Mouse (Mus musculus) embryonic fibroblast, embryonic 13.5 days (primary cell): ENCODE data around the gene Tcf20. TPM values are rescaled to one million over a fixed set of nuclear protein-coding genes. Genes with fewer than 3 reads are reported as not detected.

Experiments used
- H3K27ac ChIP-seq: 2 replicates; pipeline ENCODE4 v1.5.1; 2012; ENCODE audit warnings: low read length, control low read depth, inconsistent platforms; ENCODE audit not compliant: insufficient read depth
- H3K4me1 ChIP-seq: 2 replicates; pipeline ENCODE4 v1.6.1; 2011; ENCODE audit warnings: low read length; ENCODE audit not compliant: control insufficient read depth, insufficient read depth
- H3K4me3 ChIP-seq: 2 replicates; pipeline ENCODE4 v1.5.1; 2011; ENCODE audit warnings: mild to moderate bottlenecking, control low read depth, low read length; ENCODE audit not compliant: insufficient read depth
- CTCF ChIP-seq: IDR thresholded peaks from 2 replicates; pipeline ENCODE4 v1.5.1; 2011; ENCODE audit warnings: mild to moderate bottlenecking, control low read depth, low read length, moderate library complexity, borderline replicate concordance; ENCODE audit not compliant: insufficient read depth
- POLR2A ChIP-seq: IDR thresholded peaks from 2 replicates; pipeline ENCODE4 v1.6.1; 2011; ENCODE audit warnings: low read depth, mild to moderate bottlenecking, control low read depth, low read length, moderate library complexity
- polyA plus RNA-seq: library from polyadenylated mRNA; stranded (reverse); fragments of >200 nt; gene quantifications from 2 replicates; pipeline ENCODE4 v1.2.4, GENCODE M21; 2011; ENCODE audit warnings: low read depth; ENCODE audit not compliant: missing spikeins, insufficient read length

Gene Tcf20
- polyA plus RNA-seq, 1 experiment, result 56.9 TPM

GRCm38 (mm10) chr15:82905431-82906395 lies 82.0 kb downstream of the Tcf20 start:
- TF ChIP-seq CTCF, result no peak
- TF ChIP-seq POLR2A, result no peak
- no peak overlapping the region for H3K27ac ChIP-seq
- peaks cover 13% of the 10 kb centered on the region for H3K4me1 ChIP-seq
- no peak overlapping the region for H3K4me3 ChIP-seq

- peaks cover 18% of the 10 kb centered on the region for H3K4me1 ChIP-seq
- no peak overlapping the region for H3K27ac ChIP-seq
- TF ChIP-seq POLR2A (no peak), CTCF (no peak)
- no peak overlapping the region for H3K4me3 ChIP-seq
Observed at GRCm38 (mm10) chr15:82904526-82904925, 83.1 kb downstream of the Tcf20 start.

GRCm38 (mm10) chr15:82902521-82902920 lies 85.2 kb downstream of the Tcf20 start:
- Histone ChIP-seq H3K4me1 (peaks cover 18% of the 10 kb centered on the region), H3K4me3 (no peak overlapping the region), H3K27ac (no peak overlapping the region)
- TF ChIP-seq POLR2A (no peak), CTCF (no peak)

GRCm38 (mm10) chr15:82901306-82901705 lies 86.4 kb downstream of the Tcf20 start:
- peak overlapping the region; percentile 57 for H3K27ac ChIP-seq
- H3K4me3 ChIP-seq, result no peak overlapping the region
- H3K4me1 ChIP-seq, result peaks cover 18% of the 10 kb centered on the region
- TF ChIP-seq POLR2A (no peak), CTCF (no peak)

GRCm38 (mm10) chr15:82900331-82900730 lies 87.3 kb downstream of the Tcf20 start:
- Histone ChIP-seq H3K27ac (no peak overlapping the region), H3K4me1 (peaks cover 21% of the 10 kb centered on the region), H3K4me3 (no peak overlapping the region)
- no peak for TF ChIP-seq POLR2A
- TF ChIP-seq CTCF, result no peak

- H3K27ac ChIP-seq, result peak overlapping the region; percentile 59; the same call in 1 of the 2 replicates
- H3K4me1 ChIP-seq, result peaks cover 21% of the 10 kb centered on the region
- TF ChIP-seq CTCF, result no peak
- TF ChIP-seq POLR2A, result peak; percentile 62
Observed at GRCm38 (mm10) chr15:82899676-82900301, 87.9 kb downstream of the Tcf20 start.

GRCm38 (mm10) chr15:82898740-82899675 lies 88.7 kb downstream of the Tcf20 start:
- Histone ChIP-seq H3K27ac (peak overlapping the region; percentile 83), H3K4me1 (peaks cover 21% of the 10 kb centered on the region), H3K4me3 (peak overlapping the region; percentile 96)
- TF ChIP-seq POLR2A (peak; percentile 32; the same call in 1 of the 2 replicates), CTCF (no peak)

More at GRCm38 (mm10) chr15:82899676-82900301, 87.9 kb downstream of the Tcf20 start:
- peak overlapping the region; percentile 96 for H3K4me3 ChIP-seq

GRCm38 (mm10) chr15:82898141-82898739 lies 89.4 kb downstream of the Tcf20 start:
- Histone ChIP-seq H3K27ac (peak overlapping the region; percentile 83), H3K4me1 (peaks cover 21% of the 10 kb centered on the region), H3K4me3 (peak overlapping the region; percentile 96)
- no peak for TF ChIP-seq CTCF

- H3K4me3 ChIP-seq, result no peak overlapping the region
- no peak overlapping the region for H3K27ac ChIP-seq
- TF ChIP-seq POLR2A, result no peak
- TF ChIP-seq CTCF, result no peak
- H3K4me1 ChIP-seq, result peaks cover 14% of the 10 kb centered on the region
Observed at GRCm38 (mm10) chr15:82896336-82896735, 91.3 kb downstream of the Tcf20 start.
